Mouse (Mus musculus) gastrocnemius, adult 2 months (tissue): ENCODE data around the gene Ppia. TPM values are rescaled to one million over a fixed set of nuclear protein-coding genes. Genes with fewer than 3 reads are reported as not detected.

Experiments
- DNase-seq: peaks from one replicate; pipeline ENCODE4 v3.0.0; 2022
- H3K27ac ChIP-seq: fragments of 200-600 bp; 2 replicates; pipeline ENCODE4 v1.8.1; 2022; ENCODE audit warnings: mild to moderate bottlenecking
- H3K4me3 ChIP-seq: fragments of 200-600 bp; 2 replicates; pipeline ENCODE4 v1.8.1; 2022; ENCODE audit warnings: mild to moderate bottlenecking, moderate library complexity
- CTCF ChIP-seq: fragments of 200-600 bp; IDR thresholded peaks from 2 replicates; pipeline ENCODE4 v1.8.1; 2022; ENCODE audit warnings: antibody characterized with exemption, mild to moderate bottlenecking, moderate library complexity
- intact Hi-C: fragments of 180-260 bp; cut with DNase I; formaldehyde crosslinking; loops from one replicate; pipeline ENCODE4 v1.15.1; 2025
- total RNA-seq, 2 experiments: library from RNA; stranded (reverse); gene quantifications; 2 replicates each; pipeline ENCODE4 v1.2.3; 2021

Ppia gene
- total RNA-seq, 2 experiments from 2014 or later: 205 to 209 TPM

DNA sequence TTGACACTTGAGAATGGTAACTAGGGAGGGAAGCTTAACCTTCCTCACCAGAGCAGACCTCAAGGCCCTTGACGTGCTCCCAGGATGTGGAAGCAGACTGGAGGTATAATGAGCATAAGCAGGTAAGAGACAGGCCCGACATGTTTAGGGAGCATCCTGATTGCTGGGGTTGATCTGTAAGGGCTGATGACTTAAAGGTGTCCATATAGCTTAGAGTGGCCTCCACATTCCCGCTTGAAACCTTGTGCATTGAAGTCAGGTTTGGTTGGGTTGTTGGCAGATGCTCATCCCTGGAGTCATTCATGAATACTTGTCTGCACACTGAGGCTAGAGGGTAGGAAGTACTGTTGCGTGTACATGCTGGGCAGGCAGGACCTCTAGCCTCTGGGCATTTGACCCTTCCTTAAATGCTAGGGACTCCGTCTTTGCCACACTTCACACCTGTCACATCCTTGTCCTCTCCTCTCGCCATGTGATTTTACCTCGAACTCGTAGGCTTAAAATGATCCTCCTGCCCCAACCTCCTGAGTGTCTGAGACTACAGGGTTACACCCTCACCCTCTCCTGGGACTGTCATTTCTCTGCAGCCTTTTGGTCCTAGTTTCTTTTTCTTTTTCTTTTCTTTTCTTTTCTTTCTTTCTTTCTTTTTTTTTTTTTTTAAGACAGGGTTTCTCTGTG, 24.7 kb upstream of the Ppia start:
- no peak for DNase-seq
- Histone ChIP-seq H3K4me3 (peak overlapping the region; percentile 97), H3K27ac (peak overlapping the region; percentile 87)
- no peak for TF ChIP-seq CTCF
- intact Hi-C loops: no loop called here

DNA sequence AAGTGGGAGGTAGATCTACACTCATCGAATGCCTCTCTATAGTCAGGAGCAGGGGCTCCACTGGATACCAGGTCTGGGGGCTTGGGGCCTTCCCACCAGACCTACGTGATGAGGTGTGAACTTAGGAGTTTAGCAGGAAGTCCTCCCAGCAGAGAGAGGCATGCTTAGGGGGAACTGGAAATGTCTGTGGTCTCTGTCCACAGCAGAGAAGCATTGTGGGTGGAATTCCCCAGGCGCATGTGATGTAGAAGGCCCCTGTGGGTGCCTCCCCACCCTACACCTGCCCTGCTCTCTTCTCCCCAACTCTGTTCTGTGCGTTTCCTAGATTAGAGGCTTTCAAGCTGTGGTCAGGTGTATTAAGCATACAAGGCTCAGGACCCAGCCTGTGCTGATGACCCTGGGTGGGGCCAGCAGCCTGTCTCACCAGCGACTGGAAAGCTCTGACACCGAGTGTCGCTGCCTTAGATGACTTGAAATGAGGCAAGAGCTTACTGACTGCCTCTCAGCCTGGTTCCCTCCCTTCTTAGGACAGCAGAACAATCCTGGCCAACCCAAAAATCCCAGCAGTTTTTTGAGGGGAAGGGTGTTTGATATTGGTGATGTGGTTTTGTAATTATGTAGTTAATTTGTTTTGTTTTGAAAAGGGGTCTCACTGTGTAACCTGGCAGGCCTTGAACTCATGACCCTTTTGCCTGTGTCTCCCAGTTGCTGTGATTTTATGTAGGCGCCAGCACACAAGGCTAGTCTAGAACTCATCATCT, 23.5 kb upstream of the Ppia start:
- intact Hi-C loops: no loop called here
- TF ChIP-seq CTCF: no peak
- DNase-seq: no peak
- no peak overlapping the region for H3K4me3 ChIP-seq
- H3K27ac ChIP-seq: peak overlapping the region; percentile 28

DNA sequence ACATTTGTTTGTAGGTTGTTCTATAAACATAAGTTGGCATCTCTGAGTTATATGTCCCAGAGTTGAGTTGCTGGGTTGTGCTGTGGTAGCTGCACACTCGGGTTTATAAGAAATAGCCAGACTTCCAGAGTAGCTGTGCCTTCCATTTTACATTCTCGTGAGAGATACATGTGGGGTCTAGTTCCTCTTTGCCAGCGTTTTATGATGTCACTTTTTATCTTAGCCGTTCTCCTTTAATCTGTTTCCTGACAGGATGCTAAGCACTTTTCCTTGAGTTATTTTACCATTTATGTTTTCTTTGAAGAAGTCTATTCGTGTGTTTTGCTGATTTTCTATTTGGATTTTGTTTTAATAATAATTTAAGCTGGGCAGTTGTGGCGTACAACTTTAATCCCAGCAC, 22.4 kb upstream of the Ppia start:
- intact Hi-C loops: no loop called here
- H3K27ac ChIP-seq: 0 out of 2 replicates have a peak overlapping the region, but pooled peaks have one; percentile 13
- no peak for TF ChIP-seq CTCF
- DNase-seq: no peak
- H3K4me3 ChIP-seq: no peak overlapping the region

DNA sequence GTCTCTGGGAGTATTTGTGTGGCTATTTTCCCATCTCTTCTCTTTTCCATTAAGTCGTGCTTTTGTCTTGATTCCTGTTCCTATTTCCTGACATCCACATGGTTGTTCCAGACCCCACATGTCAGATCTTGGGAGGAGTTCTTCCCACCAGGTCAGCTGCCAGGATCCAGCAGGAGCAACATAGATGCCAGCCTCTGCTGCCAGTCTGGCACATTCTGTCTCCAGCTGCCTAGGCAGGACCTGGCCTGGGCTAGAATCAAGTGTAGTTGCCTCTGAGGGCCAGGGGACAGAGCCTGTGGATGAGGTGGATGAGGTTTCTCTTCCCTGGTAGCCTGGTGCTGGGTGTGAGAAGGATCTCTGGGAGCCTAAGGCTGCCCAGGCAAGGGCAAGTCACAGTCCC, 21.4 kb upstream of the Ppia start:
- Histone ChIP-seq H3K27ac (peak overlapping the region; percentile 77), H3K4me3 (no peak overlapping the region)
- peak; percentile 76 for DNase-seq
- no peak for TF ChIP-seq CTCF
- intact Hi-C loops: no loop called here

DNA sequence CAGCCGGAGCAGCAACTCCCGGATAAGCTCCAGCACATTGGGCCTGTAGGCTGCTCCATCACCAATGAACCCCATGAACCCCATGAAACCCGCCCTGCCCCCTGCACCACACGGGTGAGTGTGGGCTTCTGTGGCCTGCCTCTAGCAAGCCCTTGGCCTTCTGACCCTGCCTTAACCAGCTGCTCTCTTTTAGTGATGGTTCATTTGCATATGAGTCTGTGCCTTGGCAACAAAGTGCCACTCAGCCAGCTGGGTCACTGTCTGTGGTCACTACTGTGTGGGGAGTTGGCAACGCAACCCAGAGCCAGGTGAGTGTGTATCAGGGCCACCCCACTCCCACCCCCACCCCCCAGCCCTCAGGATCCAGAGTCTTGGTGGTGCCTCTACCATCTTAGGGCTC, 19.7 kb upstream of the Ppia start:
- no peak for DNase-seq
- no peak for TF ChIP-seq CTCF
- intact Hi-C loops: no loop called here
- Histone ChIP-seq H3K4me3 (no peak overlapping the region), H3K27ac (no peak overlapping the region)

DNA sequence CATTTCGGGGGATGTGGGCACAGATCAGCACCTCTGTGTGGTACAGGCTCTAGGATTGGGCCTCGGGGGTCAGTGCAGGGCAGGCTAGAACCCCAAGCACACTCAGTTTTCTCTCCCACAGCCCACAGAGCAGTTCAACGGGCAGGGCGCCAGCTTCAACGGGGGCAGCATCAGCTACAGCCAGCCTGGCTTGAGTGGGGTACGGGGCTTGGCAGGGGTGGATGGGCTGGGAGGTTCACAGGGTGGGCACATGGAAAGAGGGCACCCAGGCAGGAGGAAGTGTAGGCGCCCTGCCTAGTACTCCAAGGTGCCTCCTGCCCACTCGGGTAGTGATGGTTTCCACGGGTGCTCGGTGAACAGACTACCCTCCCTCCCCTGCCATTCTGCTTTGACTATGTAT, 17.1 kb upstream of the Ppia start:
- intact Hi-C loops: no loop called here
- Histone ChIP-seq H3K4me3 (no peak overlapping the region), H3K27ac (no peak overlapping the region)
- no peak for DNase-seq
- TF ChIP-seq CTCF: no peak

- peak; percentile 85 for TF ChIP-seq CTCF
These were observed 12.4 kb upstream of the Ppia start for GRCm38 (mm10) chr11:6402515-6403510.

DNA sequence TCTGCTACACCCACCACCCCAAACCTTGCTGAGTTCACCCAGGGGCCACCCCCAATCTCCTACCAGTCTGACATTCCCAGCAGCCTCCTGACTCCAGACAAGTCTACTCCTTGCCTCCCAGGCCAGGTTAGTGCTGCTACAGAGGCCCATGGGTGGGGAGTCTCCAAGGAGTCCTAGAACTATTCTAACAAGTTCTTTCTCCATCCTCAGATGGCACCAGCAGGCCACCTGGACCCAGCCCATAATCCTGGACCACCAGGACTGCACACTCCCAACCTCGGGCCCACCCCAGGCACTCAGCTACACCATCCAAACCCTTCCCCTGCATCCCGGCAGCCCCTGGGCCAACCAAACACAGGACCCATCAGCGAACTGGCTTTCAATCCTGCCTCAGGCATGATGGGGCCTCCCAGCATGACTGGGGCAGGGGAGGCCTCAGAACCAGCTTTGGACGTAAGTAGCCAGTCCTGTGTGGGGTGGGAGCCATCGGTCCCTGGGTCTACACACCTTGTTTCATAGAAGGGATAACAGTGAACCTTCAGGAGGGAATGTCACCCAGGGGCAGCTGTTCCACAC, 11.3 kb upstream of the Ppia start:
- intact Hi-C loops: no loop called here
- no peak for DNase-seq

More at GRCm38 (mm10) chr11:6402515-6403510, 12.4 kb upstream of the Ppia start:
- peak; percentile 88 for DNase-seq
- intact Hi-C loops: no loop called here
- H3K4me3 ChIP-seq: no peak overlapping the region
- peak overlapping the region; percentile 90; the same call in 1 of the 2 replicates for H3K27ac ChIP-seq

GRCm38 (mm10) chr11:6404699-6405566, 10.3 kb upstream of the Ppia start:
- Histone ChIP-seq H3K4me3 (peak overlapping the region; percentile 52), H3K27ac (peak overlapping the region; percentile 90)
- intact Hi-C loops: no loop called here
- TF ChIP-seq CTCF: no peak
- peak; percentile 37 for DNase-seq

More for the DNA sequence above, 11.3 kb upstream of the Ppia start:
- H3K27ac ChIP-seq: peak overlapping the region; percentile 90
- no peak for TF ChIP-seq CTCF
- H3K4me3 ChIP-seq: no peak overlapping the region

DNA sequence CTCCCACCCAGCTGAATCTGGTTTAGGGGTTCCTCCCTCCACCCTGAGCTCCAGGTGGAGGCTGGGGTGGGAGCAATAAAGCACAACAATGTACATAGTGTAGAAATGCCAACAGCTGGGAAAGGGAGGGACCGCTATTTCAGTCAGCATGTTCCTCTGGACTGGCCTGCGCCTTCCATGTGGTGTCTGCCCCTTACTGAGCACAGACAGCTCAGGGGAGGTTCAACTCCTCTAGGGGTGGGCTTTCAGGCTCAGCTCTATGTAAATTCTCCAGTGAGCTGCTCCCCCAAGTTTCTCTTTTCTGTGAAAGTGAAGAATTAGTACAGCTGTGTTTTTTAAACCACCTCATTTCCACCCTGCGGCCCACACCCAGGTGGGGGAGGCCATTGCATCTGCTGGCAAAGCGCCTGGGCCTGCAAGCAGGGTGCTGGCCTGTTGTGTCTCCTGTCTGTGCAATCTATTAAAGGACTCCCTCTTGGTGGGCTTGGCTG, 9.6 kb upstream of the Ppia start:
- intact Hi-C loops: no loop called here
- no peak for TF ChIP-seq CTCF
- DNase-seq: peak; percentile 73
- Histone ChIP-seq H3K4me3 (peak overlapping the region; percentile 52), H3K27ac (peak overlapping the region; percentile 90)
